Mouse (Mus musculus) megakaryocyte, embryonic 14.5 days (primary cell): ENCODE data around the gene Gng8. TPM values are rescaled to one million over a fixed set of nuclear protein-coding genes. Genes with fewer than 3 reads are reported as not detected.

ENCODE experiments used
- H3K27me3 ChIP-seq: replicated peaks from 2 replicates; pipeline ENCODE3; 2012; ENCODE audit warnings: inconsistent platforms
- H3K36me3 ChIP-seq: replicated peaks from 2 replicates; pipeline ENCODE3; 2012; ENCODE audit warnings: low read length, inconsistent platforms, mixed read lengths
- H3K4me1 ChIP-seq: 2 replicates; pipeline ENCODE4 v1.6.1; 2012; ENCODE audit warnings: inconsistent platforms
- H3K4me3 ChIP-seq: replicated peaks from 2 replicates; pipeline ENCODE3; 2012; ENCODE audit warnings: moderate library complexity, mild to moderate bottlenecking, inconsistent platforms
- H3K9me3 ChIP-seq: 2 replicates; pipeline ENCODE4 v1.6.1; 2012; ENCODE audit warnings: inconsistent platforms
- FLI1 ChIP-seq: IDR thresholded peaks from 2 replicates; pipeline ENCODE4 v1.6.1; 2012; ENCODE audit warnings: low read length, inconsistent platforms, mixed read lengths
- GATA1 ChIP-seq: IDR thresholded peaks from 3 replicates; pipeline ENCODE4 v1.6.1; 2012; ENCODE audit warnings: mixed read lengths, low read length, inconsistent platforms, borderline replicate concordance
- polyA plus RNA-seq: library from polyadenylated mRNA; stranded (reverse); fragments of >175 nt; gene quantifications from 2 replicates; pipeline ENCODE4 v1.2.3, GENCODE M21; 2012; ENCODE audit warnings: low replicate concordance; ENCODE audit not compliant: insufficient read depth

The Gng8 gene
- polyA plus RNA-seq, 1 experiment = not detected

DNA sequence AGATGAGACGGTGACA is 16.5 kb upstream of the Gng8 start, which contains the start of gene Dact3:
TSS of gene Dact3 (plus strand) at position 8 of the 16 bp plus-strand sequence.
- H3K36me3 ChIP-seq = peaks cover 28% of the 10 kb centered on the region
- H3K9me3 ChIP-seq = no peaks in the 10 kb centered on the region
- H3K4me3 ChIP-seq = peak within 1 kb of the TSS; percentile 95
- TF ChIP-seq FLI1 (no peak), GATA1 (no peak)
- peaks cover 13% of the 10 kb centered on the region for H3K27me3 ChIP-seq
- H3K4me1 ChIP-seq = peaks cover 43% of the 10 kb centered on the region

GRCm38 (mm10) chr7:16875326-16875725 is 16.3 kb upstream of the Gng8 start:
- Histone ChIP-seq H3K27me3 (peaks cover 13% of the 10 kb centered on the region), H3K4me1 (peaks cover 45% of the 10 kb centered on the region), H3K4me3 (peak overlapping the region; percentile 95), H3K9me3 (no peaks in the 10 kb centered on the region), H3K36me3 (peaks cover 26% of the 10 kb centered on the region)
- TF ChIP-seq GATA1 = no peak
- no peak for TF ChIP-seq FLI1

GRCm38 (mm10) chr7:16876006-16876405 is 15.6 kb upstream of the Gng8 start:
- Histone ChIP-seq H3K4me3 (no peak overlapping the region), H3K27me3 (peaks cover 18% of the 10 kb centered on the region), H3K36me3 (peaks cover 19% of the 10 kb centered on the region), H3K9me3 (no peaks in the 10 kb centered on the region), H3K4me1 (peaks cover 51% of the 10 kb centered on the region)
- no peak for TF ChIP-seq FLI1
- no peak for TF ChIP-seq GATA1

DNA sequence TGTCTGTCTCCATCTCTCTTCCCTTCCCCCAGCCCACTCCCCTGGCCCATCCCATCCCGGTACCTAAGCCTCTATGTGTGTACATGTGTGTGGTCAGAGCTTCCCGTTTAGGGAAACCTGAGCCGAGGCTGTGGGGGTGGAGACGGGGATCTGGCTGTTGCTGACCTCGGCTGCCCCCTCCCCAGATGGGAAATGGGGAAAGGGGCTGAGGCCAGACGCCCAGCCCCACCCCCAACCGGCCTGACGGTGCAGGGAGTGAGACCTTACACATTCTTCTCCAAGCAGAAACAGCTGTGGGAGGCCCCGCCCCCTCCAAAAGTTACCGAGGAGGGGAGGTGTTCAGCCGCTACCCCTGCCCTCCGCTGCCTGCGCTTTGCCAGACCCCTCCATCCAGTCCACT is 15.0 kb upstream of the Gng8 start:
- Histone ChIP-seq H3K4me1 (peaks cover 51% of the 10 kb centered on the region), H3K36me3 (peaks cover 13% of the 10 kb centered on the region), H3K9me3 (no peaks in the 10 kb centered on the region), H3K27me3 (peaks cover 23% of the 10 kb centered on the region), H3K4me3 (peak overlapping the region; percentile 69)
- TF ChIP-seq GATA1 (no peak), FLI1 (no peak)

DNA sequence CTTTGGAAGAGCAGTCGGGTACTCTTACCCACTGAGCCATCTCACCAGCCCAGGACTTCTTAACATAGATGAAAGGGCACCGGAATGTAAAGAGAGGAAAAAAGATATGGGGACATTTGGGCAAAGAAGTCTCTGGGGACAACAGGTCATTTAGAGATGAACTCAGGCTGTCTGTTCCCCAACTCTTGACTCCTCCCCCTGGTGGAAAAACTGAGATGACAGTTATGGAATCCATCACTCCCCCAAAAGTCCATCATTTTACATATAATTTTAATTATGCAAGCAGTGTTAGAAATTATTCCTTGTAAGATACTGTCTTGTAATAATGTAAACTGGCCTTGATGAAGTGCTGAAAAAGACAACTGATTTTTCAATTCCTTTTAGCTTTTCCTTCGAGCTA is 13.9 kb upstream of the Gng8 start:
- Histone ChIP-seq H3K4me3 (no peak overlapping the region), H3K27me3 (peaks cover 31% of the 10 kb centered on the region), H3K9me3 (peaks cover 8% of the 10 kb centered on the region; the same call in 1 of the 2 replicates), H3K4me1 (peaks cover 51% of the 10 kb centered on the region), H3K36me3 (peaks cover 2% of the 10 kb centered on the region)
- no peak for TF ChIP-seq FLI1
- TF ChIP-seq GATA1 = no peak

- Histone ChIP-seq H3K27me3 (peaks cover 50% of the 10 kb centered on the region), H3K4me1 (peaks cover 53% of the 10 kb centered on the region), H3K4me3 (no peak overlapping the region), H3K36me3 (no peaks in the 10 kb centered on the region), H3K9me3 (peaks cover 14% of the 10 kb centered on the region)
- no peak for TF ChIP-seq FLI1
- TF ChIP-seq GATA1 = no peak
These were observed 11.6 kb upstream of the Gng8 start for GRCm38 (mm10) chr7:16879796-16880547.

DNA sequence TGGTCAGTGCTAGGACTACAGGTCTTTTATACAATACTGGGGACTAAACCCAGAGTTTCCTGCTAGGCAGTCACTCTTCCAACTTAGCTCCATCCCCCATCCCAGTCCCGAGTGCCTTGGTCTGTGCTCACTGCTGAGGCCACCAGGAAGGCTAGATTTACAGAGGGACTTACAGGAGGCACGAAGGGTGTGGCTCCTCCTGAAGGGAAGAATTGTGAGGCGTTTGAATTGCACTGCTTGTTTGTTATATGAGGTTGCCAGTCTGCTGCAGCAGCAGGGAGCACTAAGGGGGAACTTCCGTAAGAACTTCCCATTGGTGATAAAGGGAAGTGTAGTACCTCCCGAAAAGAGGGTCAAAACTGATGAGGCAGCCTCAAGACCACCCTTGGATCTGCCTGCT is 11.0 kb upstream of the Gng8 start:
- Histone ChIP-seq H3K36me3 (no peaks in the 10 kb centered on the region), H3K27me3 (peaks cover 54% of the 10 kb centered on the region)
- TF ChIP-seq FLI1 (no peak), GATA1 (no peak)

GRCm38 (mm10) chr7:16883162-16883561 is 8.4 kb upstream of the Gng8 start:
- peaks cover 72% of the 10 kb centered on the region for H3K27me3 ChIP-seq
- H3K4me1 ChIP-seq = peaks cover 34% of the 10 kb centered on the region
- no peak overlapping the region for H3K4me3 ChIP-seq
- peaks cover 4% of the 10 kb centered on the region for H3K36me3 ChIP-seq
- TF ChIP-seq FLI1 = no peak
- no peak for TF ChIP-seq GATA1
- peaks cover 33% of the 10 kb centered on the region for H3K9me3 ChIP-seq

More for the DNA sequence above, 11.0 kb upstream of the Gng8 start:
- peaks cover 20% of the 10 kb centered on the region for H3K9me3 ChIP-seq
- no peak overlapping the region for H3K4me3 ChIP-seq
- peaks cover 51% of the 10 kb centered on the region for H3K4me1 ChIP-seq

DNA sequence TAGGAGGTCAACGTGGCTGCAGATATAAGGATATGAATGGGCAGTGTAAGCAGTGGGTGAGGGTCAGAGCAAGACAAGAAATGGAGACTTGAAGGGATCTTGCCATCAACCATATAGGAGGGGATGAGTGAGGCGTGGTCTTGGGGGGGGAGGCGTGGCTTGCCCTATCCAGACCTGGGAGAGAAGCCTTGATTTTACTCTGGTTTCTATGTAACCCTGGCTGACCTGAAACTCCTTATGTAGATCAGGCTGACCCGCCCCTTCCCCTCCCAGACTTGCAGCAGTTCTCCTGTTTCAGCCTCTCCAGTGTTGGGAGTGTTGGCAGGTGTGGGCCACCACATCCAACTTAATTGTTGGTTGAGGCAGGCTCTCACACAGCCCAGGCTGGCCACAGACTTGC is 7.3 kb upstream of the Gng8 start:
- Histone ChIP-seq H3K4me1 (peaks cover 38% of the 10 kb centered on the region), H3K36me3 (peaks cover 4% of the 10 kb centered on the region), H3K4me3 (no peak overlapping the region), H3K9me3 (peaks cover 33% of the 10 kb centered on the region), H3K27me3 (peaks cover 77% of the 10 kb centered on the region)
- TF ChIP-seq FLI1 (no peak), GATA1 (no peak)

DNA sequence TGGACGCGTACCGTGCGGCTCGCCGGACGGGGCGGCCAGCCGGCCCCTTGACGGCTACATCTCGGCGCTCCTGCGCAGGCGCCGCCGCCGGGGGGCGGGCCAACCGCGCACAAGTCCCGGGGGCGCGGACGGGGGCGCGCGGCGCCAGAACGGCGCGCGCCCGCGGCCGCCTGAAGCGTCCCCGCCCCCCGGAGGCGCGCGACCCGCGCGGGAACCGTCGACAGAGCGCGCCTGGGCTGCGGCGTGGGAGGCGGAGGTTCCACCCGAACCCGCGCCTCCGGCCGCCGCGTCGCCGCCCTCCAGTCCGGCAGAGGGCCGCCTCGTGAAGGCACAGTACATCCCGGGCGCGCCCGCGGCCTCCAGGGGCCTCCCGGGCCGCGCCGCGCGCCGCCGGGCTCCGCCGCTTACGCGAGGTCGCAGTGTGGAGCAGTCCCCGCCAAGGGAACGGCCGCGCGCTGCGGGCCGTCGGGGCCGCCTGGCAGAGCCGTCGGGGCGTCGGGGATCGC is 6.3 kb upstream of the Gng8 start:
- TF ChIP-seq GATA1 (no peak), FLI1 (no peak)
- Histone ChIP-seq H3K36me3 (peaks cover 4% of the 10 kb centered on the region), H3K27me3 (peaks cover 82% of the 10 kb centered on the region), H3K4me3 (peak overlapping the region; percentile 70), H3K4me1 (peaks cover 28% of the 10 kb centered on the region), H3K9me3 (peaks cover 37% of the 10 kb centered on the region)

DNA sequence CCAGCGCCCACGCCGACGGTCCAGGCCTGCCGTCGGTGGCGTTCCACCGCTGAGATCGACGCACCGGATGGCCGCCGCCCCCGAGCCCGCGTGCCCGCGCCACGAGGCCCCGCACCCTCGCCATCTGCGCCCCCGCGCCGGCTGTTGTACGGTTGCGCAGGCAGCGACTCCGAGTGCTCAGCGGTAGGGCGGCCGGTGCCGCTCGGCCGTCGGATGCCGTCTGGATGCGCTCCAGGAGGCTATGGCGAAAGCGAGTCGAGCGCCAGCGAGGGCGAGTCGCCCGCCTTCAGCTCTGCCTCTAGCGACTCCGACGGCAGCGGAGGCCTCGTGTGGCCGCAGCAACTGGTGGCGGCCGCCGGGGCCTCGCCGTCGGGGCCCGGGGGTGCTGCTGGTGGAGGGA is 5.7 kb upstream of the Gng8 start:
- H3K9me3 ChIP-seq = peaks cover 37% of the 10 kb centered on the region
- no peak overlapping the region for H3K4me3 ChIP-seq
- peaks cover 4% of the 10 kb centered on the region for H3K36me3 ChIP-seq
- peaks cover 26% of the 10 kb centered on the region for H3K4me1 ChIP-seq
- peaks cover 83% of the 10 kb centered on the region for H3K27me3 ChIP-seq
- no peak for TF ChIP-seq FLI1
- no peak for TF ChIP-seq GATA1
